Mouse (Mus musculus) right cerebral cortex, adult 18-20 months (tissue): ENCODE results near the gene Eprs.

Source experiments
- DNase-seq: peaks from one replicate; pipeline ENCODE4 v3.0.0; 2022; ENCODE audit warnings: mixed read lengths

Gene Eprs

DNA sequence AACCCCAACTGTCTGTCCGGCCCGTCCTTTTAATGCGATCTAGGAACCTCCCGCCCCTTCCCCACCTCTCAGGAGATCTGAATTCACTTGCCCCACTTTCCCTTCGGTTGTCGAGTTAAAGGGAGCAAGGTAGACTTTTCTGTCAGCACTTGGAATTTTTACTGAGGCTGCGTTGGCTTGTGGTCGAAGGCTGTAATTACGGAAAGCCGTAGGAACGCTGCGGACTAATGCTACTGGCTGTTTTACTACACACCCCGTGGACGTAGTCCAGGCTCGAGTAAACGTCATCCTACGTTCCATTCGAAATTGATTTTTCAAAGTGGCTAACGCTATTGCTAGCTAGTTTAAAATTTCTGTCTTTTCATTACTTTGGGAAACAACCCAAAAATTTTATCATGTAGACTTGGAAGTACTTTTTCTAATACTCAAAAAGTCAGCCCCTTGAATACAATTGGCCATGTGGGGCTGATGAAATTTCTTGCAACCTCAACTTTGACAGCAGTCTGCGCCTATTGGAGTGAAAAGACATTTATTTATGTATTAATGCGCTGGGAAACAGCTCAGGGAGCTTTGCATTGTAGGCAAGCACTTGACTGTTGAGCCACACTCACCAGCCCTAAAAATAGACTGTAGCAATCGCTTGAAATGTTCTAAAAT lies 810 bp downstream of the Eprs start:
- DNase-seq = peak; percentile 42

DNA sequence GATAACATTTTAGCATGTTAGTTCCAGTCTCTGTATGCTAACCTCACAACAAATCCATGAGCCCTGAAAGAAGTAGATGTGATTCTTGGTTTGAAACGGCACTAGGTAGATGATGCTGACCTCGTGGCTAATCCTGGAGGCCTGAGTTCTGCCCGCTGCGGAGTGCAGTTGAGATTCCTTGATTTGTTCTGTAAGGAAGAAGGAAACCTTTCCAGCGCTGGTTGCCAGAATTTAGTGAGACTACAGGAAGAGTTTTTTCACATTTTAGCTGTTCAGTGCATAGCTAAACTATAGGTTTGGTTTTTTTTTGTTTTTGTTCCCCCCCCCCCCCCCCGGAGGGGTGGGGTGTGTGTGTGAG lies 1.3 kb downstream of the Eprs start:
- no peak for DNase-seq

DNA sequence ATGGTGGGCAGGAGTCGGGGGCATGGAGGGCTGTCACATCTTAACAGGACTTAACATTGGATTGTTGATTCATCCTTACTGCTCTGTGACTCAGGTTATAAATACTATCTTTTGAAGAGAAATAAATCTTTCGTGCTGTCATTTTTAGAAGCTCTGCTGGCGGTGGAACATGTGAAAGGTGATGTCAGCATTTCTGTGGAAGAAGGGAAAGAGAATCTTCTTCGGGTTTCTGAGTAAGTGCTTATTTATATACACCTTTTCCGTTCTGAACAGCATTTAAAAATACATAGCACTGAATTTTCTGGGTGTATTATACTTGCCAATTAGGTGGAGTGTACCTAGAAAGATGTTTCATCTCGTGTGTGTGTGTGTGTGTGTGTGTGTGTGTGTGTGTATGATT lies 4.5 kb downstream of the Eprs start:
- no peak for DNase-seq

DNA sequence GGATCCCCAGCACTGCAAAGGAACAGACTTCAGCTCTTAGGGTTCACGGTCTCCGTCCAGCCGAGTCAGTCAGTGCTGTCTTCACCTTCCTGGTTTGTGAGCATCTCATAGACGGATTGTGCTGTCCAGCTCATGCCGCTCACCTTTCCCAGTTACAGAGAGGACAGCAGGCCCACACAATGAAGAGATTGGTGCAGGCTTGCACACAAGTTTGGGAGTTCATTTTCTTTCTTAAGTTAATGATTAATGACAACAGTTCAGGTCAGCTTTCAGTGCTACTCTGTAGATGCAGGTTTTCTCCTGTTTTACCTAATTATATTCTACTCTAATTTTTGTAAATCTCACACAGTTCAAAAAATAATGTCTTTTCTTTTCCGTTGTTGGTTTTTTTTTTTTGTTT lies 7.1 kb downstream of the Eprs start:
- no peak for DNase-seq

DNA sequence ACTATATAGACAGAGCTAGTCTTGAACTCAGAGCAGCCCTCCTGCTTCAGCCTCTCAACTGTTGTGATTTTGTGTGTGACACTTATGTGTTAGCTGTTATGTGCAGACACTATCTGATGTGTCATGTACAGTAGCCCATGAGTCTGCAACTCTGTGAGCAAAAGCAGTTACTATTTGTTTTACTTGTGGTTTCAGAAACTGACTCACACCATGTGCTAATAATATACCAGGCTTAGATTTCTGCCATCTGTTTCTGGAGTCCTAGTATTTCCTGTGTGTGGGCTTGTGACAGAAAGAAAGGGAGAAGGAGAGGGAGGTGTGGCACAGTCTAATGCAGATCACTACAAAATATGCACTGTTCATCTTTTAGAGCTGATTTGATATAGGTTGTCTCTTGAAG lies 13.5 kb downstream of the Eprs start:
- DNase-seq = peak; percentile 67

DNA sequence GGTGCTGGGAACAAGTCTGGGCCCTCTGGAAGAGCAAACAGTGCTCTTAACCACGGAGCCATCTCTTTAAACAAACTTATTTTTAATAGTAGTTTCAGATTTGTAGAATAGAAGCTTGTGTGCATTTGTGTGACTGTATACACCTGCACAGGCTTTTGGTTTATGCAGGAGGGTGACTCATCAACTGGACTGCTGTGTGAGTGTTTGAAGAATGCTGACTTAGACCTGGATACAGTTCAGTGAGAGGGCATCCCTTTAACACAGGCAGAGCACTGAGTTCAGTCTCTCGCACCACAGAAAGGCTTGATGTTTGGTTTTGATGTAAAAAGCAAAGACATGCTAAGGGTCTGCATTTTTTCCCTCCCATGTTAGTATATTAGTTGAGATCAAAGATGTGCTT lies 14.6 kb downstream of the Eprs start:
- no peak for DNase-seq

DNA sequence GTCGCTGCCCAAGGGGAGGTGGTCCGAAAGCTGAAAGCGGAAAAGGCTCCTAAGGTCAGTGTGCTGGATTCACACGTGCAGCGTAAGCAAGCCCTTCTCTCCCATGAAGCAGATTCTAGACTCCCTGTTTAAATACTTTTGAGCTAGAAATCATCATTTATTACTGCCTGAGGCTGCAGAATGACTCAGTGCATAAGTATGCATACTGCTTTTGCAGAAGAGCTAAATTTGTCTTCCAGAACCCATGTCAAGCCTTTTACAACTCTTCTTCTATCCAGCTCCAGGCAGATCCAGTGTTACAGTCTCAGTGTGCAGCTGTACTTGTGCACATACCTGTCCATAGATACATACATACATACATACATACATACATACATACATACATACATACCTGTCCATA lies 38.8 kb downstream of the Eprs start:
- no peak for DNase-seq

DNA sequence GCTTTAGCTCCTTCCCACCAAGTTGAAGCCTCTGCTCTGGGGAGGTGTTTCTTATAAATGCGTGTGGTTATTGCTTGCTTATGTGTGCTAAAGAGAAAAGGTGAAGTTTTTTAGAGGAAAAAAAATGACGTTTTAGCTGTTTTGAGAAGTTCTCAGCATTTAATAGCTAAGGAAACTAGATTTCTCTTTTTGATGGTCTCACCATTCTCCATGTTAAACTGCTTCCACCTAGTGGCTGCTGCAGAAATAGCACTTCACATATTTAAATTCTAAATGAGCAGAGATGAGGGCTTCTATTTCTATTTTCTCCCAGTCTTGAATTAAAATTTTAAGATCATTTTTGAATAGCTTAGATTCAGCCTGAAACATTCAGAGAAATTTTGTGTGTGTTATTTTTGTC lies 41.2 kb downstream of the Eprs start:
- peak; percentile 15 for DNase-seq

DNA sequence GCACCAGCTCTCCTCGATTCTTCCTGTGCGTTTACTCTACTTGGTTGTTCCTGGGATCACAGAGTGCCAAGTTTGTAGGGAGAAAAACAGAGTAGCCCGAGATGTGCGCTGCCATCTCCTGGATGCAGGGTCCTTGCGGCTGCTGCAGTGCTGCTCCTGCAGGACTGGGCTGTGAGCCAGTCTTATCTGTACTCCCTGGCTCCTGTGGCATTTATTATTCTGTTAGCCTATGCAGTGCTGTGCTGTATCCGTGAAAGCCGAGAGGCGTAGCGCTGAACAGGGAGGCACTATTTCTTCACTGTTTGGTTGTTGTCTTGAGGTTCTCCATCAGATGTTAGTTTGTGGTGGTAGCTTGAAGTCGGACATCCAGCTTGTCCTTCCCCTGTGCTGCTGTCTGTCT lies 43.1 kb downstream of the Eprs start:
- DNase-seq = no peak

DNA sequence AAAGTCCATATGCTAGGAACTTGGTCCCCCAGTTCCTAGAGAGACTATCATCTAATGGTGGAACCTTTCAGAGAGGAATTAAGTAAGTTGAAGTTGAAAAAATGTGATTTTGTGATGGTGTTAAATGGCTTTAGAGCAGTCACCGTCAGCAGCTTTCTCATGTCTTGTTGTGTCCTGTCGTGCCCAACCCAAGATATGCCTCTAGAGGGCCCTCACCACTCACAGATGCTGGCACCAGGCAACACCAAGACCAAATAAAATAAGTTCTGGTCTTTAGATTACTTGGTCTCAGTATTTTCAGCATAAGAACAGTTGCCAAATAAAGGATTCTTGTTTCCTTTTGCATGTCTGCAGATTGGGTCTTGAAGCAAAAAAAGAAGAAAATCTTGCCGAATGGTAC lies 47.0 kb downstream of the Eprs start:
- no peak for DNase-seq

DNA sequence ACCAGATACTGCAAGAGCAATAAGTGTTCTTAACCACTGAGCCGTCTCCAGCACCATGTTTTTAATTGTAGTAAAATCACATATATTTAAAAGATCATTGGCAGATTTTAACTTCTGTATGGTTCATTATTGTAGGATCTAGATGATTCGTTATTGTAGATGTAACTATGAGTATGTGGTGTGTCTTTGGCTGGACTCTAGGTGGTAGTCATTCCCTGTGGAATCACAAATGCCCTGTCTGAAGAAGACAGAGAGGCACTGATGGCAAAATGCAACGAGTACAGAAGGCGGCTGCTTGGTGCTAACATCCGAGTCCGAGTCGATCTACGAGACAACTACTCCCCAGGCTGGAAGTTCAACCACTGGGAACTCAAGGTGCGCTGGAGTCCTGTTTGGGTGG lies 55.2 kb downstream of the Eprs start:
- DNase-seq = no peak

DNA sequence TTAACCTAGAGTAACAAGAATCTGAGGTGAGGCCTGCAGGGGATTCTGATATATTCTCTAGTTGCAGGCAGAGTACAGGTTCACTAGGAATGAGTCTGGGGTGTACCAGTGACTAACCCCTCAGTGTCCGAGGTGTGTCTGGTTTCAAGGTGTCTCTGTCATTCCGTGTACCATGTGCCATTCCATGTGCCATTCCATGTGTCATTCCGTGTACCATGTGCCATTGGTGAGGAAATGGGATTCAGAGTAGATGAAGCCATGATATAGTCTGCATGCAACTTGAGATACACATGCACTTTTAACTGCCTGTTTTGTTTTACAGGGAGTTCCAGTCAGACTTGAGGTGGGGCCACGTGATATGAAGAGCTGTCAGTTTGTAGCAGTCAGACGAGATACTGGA lies 57.0 kb downstream of the Eprs start:
- no peak for DNase-seq

DNA sequence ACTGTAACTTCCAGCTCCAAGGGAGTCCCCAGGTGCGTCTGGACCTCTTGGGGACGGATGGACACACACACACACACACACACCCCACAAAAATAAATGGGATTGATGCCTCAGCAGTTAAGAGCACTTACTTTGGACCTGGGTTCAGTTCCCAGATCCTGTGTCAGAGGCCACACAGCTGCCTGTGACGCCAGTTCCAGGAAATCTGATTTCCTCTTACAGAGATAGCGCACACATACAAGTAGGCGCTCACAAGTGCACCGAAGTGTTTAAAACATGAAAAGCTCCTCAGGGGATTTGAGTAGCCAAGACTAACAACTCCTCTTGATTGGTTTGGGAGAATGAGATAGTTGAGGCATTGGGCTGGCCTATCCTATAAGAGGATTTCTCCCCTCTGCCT lies 57.9 kb downstream of the Eprs start:
- no peak for DNase-seq

DNA sequence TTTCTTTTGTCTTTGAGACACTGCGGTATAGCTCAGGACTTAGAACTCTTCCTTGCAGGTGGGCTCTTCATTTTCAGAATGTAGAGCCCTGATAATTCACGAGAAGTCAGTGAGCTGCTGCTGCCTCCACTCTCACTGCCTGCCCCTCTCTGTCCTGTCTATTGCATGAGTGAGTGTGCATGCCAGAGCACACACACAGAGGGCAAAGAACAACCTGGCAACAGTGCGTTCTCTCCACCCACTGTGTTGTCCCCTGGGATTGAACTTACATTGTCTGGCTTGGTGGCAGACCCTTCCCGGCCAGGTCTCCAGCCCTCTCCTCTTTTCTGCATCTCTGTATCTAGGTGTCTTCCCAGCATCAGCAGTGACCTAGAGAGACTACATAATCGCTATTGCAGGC lies 63.7 kb downstream of the Eprs start:
- DNase-seq = no peak

DNA sequence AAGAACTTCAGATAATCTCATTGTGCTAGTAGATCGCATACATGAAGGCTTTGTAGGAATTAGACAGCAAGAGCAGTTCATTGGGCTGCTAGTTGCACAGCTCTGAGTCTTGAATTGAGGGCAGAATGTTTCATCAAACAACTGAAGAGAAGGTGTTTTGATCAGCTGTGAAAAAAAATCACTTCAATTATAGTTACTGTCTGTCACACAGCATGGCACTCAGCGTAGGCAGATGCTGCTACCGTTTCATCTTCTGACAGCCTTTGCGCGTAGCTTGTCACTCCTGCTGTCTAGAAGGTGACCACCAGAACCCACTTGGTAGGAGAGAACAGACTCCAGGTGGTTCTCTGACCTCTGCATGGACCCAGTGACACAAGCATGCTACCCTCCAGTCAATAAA lies 67.6 kb downstream of the Eprs start:
- no peak for DNase-seq

DNA sequence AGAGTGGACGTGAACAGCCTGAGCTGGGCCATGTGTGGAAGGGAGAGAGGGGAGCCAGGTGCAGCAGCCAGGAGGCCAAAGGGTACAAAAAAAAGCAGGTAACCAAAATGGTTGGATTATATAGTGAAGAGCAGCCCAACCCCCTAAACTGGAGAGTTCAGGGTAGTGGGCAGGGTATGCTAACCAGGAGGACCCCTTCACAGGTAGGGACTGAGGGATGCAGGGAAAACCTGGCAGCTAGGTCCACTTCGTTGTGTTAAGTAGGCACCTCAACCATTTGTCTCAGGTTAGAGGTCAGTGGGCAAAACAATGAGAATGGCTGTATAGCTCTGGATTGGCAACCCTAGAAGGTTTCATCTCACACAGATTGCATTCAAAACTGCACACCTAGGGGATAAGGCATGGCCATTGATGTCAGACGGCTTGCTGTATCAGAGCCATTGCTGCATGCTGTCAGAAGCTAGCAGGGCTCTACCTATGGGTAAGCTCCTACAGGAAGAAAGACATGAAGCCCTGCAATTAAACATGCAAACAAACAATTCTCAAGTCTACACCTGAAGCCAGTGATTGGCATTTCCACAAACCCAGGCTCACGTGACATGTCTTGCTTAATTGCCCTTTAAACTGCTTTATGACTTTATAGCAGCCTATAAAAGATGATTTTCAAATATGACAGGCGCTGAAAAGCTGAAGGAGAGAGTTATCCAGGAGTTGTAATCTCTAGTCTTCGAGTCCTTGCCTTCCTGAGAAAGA lies 68.6 kb downstream of the Eprs start:
- DNase-seq = no peak

DNA sequence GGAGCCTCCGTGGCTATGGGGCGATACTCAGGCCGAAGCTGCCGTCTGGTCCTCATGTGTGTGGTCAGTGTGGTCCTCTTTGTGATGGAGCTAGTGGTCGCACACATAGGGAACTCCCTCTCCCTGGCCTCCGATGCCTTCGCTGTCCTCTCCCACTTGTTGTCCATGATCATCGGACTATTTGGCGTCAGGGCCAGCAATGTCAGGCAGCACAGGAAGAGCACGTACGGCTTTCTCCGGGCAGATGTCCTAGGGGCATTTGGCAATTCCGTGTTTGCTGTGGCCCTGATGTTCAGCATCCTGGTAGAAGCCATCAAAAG lies 69.1 kb downstream of the Eprs start:
- no peak for DNase-seq

DNA sequence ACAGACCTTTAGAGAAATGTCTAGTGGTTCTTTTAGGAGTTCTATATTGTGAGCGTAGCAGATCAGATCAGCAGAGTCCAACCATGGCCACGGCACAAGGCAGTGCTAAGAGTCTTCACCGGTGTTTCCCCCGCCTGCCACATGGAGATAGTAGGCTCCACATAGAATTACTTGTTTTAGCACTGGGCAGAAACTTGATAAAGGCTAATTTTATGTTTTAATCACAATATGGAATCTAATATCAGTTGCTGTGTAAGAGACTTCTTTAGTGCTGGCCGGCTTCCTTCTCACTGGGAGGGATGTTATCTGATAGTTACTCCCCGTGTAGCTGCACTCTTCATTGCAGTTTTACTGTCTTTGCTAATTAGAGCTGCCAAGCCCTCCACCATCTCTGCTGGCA lies 70.3 kb downstream of the Eprs start:
- DNase-seq = no peak

DNA sequence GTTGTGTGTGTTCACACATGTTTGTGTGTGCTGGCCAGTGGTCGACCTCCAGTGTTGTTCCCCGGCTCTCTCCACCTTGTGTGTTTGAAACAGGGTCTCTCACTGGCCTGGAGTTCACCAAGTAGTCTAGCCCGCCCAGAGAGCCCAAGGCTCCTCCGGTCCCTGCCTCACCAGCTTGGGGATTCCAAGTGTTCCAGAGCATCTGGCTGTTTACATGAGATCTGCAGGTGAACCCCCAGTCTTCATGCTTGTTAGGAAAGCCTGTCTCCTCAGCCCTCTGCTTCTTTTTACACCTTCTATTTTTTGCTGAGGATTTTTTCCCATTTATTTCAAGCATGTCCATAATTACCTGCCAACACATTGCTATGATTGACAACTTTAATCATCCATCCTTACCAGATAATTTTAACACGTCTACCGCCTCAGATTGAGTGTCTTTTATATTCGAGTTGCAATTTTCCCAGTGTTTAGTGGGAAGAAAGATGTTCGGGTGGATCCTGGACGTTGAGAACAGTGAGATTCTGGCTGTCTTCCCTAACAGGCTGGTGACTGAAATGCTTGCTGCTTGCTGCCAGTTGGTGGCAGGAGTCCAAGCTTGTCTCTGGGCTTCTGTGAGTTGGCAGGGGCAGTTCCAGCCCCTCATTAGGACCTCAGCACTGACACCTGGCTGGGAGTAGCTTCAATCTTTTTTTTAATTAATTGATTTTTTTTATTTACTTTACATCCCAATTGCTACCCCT lies 76.2 kb downstream of the Eprs start:
- peak; percentile 72 for DNase-seq

DNA sequence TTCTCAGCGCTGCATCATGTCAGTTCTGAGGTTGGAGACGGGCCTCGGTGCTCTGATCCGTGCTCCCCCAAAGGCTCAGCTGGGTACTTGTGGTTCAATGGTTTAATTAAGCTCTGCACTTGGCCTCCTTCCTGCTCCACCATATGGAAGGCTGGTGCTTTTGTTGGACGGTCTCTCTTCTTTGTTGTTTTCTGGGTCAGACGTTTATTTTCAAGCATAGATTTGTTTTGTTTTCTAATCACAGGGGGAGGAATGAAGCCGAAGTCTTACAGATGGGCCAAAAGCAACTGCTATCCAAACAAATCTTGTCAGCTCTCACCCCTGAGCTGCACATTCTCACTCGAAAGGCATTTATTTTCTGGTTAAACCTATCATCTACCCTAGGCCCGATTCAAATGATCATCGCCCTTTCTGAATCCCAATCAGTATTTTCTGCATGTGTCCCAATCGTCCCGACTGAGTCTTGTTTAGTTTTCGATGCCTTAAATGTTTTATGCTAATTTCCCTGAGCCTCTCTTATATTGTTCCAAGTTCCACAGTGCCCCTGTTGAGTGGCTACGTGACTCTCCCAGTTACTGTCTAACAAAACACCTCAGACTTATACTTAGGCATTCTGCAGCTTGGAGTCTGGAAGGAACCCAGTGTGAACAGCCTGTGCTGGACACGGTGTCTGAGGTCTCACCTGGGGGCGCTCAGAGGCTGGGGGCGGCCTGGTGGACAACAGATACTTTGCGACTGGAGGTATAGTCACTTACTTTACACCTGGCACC lies 79.0 kb downstream of the Eprs start:
- no peak for DNase-seq

DNA sequence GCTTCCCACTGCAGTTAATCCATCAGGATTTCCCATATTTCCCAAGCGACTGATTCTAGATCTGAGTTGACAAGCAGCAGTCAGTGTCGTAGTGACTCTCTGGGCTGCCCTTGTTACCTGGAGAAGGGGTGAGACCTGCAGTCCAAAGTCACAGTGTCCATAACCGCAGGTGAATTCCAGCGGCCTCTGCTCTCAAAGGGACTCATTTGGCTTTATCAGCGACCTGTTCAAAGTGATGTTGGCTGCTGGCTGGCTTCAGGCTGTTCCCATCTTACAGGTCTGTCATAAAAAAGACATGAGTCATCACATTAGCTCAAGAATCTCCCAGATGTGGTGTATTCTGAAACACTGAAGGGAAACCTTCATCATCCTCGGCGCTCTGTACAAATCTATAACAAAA lies 86.1 kb downstream of the Eprs start:
- DNase-seq = no peak

DNA sequence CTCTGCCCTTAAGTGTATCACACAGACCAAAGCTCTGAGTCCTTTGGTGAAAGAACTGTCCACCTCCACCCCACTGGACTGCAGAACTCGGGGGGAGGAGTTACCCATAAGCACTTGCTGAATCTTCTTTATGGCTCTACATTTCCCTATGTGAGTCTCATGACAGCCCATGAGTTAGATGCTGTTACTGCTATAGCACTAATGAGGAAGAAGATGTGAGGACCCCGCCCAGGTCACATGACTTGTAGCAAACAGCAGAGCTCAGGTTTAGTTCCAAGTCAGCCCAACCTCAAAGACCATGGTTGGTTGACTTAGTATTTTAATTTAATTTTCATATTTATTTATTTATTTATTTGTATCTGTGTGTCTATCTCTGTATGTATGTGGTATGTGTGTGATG lies 86.9 kb downstream of the Eprs start:
- no peak for DNase-seq

DNA sequence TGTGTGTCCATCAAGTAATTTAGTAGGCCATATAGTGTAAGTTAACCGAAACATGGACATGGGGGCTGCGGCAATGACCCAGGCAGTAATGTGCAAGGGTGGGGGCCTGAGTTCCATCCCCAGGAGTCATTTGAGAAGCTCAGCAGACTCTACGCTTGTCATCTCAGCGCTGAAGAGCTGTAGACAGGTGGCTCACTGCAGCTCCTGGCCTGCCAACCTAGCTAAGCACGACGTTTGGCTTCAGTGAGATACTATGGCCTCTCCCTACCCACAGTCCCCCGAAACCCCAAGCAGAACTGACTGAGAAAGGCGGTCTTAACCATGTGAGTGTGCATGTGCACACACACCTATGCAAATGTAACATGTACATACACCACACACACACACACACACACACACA lies 88.2 kb downstream of the Eprs start:
- no peak for DNase-seq

DNA sequence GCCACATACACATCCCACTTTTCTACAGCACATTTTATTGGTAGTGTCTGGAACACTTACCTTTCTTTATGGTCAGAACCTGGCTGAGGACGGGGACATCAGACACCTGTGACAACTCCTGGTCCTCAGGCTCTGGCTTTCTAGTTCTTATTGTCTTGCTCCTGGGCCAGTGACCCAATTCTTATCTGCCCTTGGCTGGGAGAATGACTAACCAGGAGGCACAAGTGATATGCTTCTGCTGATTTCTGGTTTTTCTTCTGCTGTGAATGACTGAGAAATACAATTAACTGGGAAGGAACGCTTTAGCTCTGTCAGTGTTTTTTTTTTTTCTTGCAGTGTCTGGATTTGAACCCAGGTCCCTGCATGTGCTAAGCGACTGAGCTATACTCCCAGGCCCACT lies 88.7 kb downstream of the Eprs start:
- no peak for DNase-seq
